Mouse (Mus musculus): Measurements from ENCODE around the gene Opcml. TPM values are rescaled to one million over a fixed set of nuclear protein-coding genes. Genes with fewer than 3 reads are reported as not detected.

The Opcml gene
- polyA plus RNA-seq, 1 experiment from 2014 or later = 6.1 TPM

DNA sequence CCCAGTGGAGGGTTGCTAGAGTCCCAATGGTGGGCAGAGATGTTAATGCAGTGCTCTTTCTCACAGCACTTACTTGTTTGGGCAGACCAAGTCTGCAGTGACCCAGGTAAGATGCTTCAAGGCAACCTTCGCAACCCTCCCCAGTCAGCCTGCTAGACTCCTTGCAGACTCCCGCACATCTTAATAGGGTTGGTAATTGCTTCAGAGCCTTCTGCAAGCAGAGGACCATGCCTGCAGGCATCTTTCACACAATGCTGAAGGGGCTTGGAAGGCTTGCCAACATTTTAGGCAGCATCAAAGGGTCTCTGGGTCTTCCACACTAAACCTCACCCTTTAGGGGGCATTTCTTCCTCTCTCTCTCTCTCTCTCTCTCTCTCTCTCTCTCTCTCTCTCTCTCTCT is 1.7 kb downstream of the Opcml start:
- no peaks in the 10 kb centered on the region for H3K36me3 ChIP-seq (ENCODE audit: control insufficient read depth, insufficient read depth)
- H3K4me3 ChIP-seq (ENCODE audit: low read length) = no peak overlapping the region
- WGBS = 45% methylated on average over 2 of the region's 2 CpGs
- H3K4me2 ChIP-seq (ENCODE audit: low read depth, low read length) = no peak overlapping the region
- peaks cover 28% of the 10 kb centered on the region for H3K27me3 ChIP-seq (ENCODE audit: control insufficient read depth, insufficient read depth, low read length)
- no peak for ATAC-seq (replicated peaks; ENCODE audit: extremely low read depth, insufficient read depth, low FRiP score)
- no peak overlapping the region for H3K27ac ChIP-seq (ENCODE audit: low read length)
- H3K9me3 ChIP-seq (replicated peaks; ENCODE audit: control insufficient read depth, low read length) = no peaks in the 10 kb centered on the region
- no peak overlapping the region for H3K9ac ChIP-seq (ENCODE audit: low read length)
- no peaks in the 10 kb centered on the region for H3K4me1 ChIP-seq (ENCODE audit: control insufficient read depth, insufficient read depth, low read length)

DNA sequence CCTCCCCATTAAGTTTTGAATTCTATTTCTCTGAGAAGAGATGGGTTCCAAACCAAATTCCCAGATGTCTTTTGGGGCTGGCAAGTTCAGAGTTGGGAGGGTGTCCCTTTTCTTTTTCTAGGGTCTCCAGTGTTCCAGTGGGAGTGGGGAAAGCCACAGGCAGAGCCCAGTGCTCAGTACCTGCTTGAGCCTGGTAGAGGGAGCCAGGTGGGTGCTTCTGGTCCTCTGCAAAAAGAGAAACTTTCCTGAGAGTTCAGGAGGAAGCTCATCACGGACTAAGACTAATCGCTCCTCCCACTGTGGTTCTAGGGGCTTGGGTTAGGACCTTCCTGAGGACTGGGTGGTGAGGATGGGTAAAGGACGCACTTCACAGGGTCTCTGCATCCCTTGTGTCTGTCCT is 2.4 kb downstream of the Opcml start:
- H3K4me1 ChIP-seq (ENCODE audit: control insufficient read depth, insufficient read depth, low read length) = no peaks in the 10 kb centered on the region
- 66% methylated on average over 3 of the region's 3 CpGs for WGBS
- no peaks in the 10 kb centered on the region for H3K36me3 ChIP-seq (ENCODE audit: control insufficient read depth, insufficient read depth)
- H3K4me2 ChIP-seq (ENCODE audit: low read depth, low read length) = no peak overlapping the region
- H3K9ac ChIP-seq (ENCODE audit: low read length) = no peak overlapping the region
- H3K9me3 ChIP-seq (replicated peaks; ENCODE audit: control insufficient read depth, low read length) = no peaks in the 10 kb centered on the region
- no peak overlapping the region for H3K4me3 ChIP-seq (ENCODE audit: low read length)
- H3K27me3 ChIP-seq (ENCODE audit: control insufficient read depth, insufficient read depth, low read length) = peaks cover 28% of the 10 kb centered on the region
- ATAC-seq (replicated peaks; ENCODE audit: extremely low read depth, insufficient read depth, low FRiP score) = no peak
- H3K27ac ChIP-seq (ENCODE audit: low read length) = no peak overlapping the region

DNA sequence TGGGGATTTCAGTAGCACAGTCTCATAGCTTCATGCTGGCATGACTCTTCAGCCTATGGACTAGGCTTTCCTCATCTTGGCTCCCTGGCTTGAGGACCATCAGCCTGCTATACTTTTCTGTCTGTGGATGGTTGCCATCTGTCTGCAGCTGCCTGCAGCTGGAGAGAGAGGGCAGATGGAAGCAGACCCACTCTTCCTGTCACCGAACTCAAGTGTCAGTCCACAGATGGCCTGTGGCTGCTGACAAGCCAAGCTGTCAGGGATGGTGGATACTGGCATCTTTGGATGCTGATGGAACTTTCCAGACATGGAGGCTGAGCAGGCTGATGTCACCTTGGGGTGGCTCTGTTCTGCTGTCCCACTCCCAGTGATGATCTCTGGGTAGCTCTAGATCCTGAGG is 6.0 kb downstream of the Opcml start:
- 69% methylated on average over 1 of the region's 1 CpGs for WGBS
- H3K4me1 ChIP-seq (ENCODE audit: control insufficient read depth, insufficient read depth, low read length) = no peaks in the 10 kb centered on the region
- H3K27ac ChIP-seq (ENCODE audit: low read length) = no peak overlapping the region
- peaks cover 16% of the 10 kb centered on the region for H3K27me3 ChIP-seq (ENCODE audit: control insufficient read depth, insufficient read depth, low read length)
- H3K9ac ChIP-seq (ENCODE audit: low read length) = no peak overlapping the region
- ATAC-seq (replicated peaks; ENCODE audit: extremely low read depth, insufficient read depth, low FRiP score) = no peak
- H3K36me3 ChIP-seq (ENCODE audit: control insufficient read depth, insufficient read depth) = no peaks in the 10 kb centered on the region
- no peak overlapping the region for H3K4me2 ChIP-seq (ENCODE audit: low read depth, low read length)
- no peak overlapping the region for H3K4me3 ChIP-seq (ENCODE audit: low read length)
- no peaks in the 10 kb centered on the region for H3K9me3 ChIP-seq (replicated peaks; ENCODE audit: control insufficient read depth, low read length)

DNA sequence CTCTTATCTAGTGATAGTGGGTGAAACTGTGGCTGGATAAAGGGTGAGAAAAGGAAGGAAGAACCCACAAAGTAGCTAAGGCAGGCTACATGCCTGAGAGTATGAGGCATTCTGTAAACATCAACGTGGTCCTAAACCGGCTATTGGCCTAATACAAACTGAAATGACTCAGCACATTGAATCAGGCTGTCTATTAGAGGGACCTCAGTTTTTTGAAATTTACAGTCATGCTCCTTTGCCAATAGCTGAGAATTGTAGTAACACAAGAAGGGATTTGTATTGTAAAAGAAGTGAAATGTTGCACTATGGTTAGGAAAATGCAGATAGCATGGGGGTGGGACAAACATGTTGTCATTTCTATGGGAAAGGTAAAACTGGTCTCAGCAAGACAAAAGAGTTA is 10.4 kb downstream of the Opcml start:
- Histone ChIP-seq H3K4me3 (ENCODE audit: low read length) (no peak overlapping the region), H3K9me3 (replicated peaks; ENCODE audit: control insufficient read depth, low read length) (no peaks in the 10 kb centered on the region), H3K9ac (ENCODE audit: low read length) (no peak overlapping the region), H3K4me2 (ENCODE audit: low read depth, low read length) (no peak overlapping the region), H3K27ac (ENCODE audit: low read length) (no peak overlapping the region), H3K36me3 (ENCODE audit: control insufficient read depth, insufficient read depth) (no peaks in the 10 kb centered on the region), H3K27me3 (ENCODE audit: control insufficient read depth, insufficient read depth, low read length) (no peaks in the 10 kb centered on the region), H3K4me1 (ENCODE audit: control insufficient read depth, insufficient read depth, low read length) (no peaks in the 10 kb centered on the region)
- no peak for ATAC-seq (replicated peaks; ENCODE audit: extremely low read depth, insufficient read depth, low FRiP score)
- WGBS = 77% methylated on average over 2 of the region's 2 CpGs

DNA sequence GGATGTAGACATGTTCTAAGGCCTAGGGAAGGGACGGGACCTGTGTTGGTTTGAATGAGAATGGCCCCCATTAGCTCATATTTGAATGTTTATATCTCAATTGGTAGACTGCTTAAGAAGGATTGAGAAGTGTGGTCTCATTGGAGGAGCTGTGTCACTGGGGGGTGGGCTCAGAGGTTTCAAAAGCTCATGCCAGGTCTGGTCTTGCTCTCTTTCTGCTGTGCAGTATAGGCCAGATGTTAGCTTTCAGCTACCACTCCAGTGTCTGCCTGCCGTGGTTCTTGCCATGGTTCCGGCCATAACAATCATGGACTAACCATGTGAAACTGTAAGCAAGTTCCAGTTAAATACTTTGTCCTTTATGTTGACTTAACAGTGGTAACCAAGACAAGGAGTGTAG is 11.2 kb downstream of the Opcml start:
- Histone ChIP-seq H3K9me3 (replicated peaks; ENCODE audit: control insufficient read depth, low read length) (no peaks in the 10 kb centered on the region), H3K36me3 (ENCODE audit: control insufficient read depth, insufficient read depth) (no peaks in the 10 kb centered on the region), H3K4me2 (ENCODE audit: low read depth, low read length) (no peak overlapping the region), H3K27ac (ENCODE audit: low read length) (no peak overlapping the region), H3K4me1 (ENCODE audit: control insufficient read depth, insufficient read depth, low read length) (no peaks in the 10 kb centered on the region), H3K27me3 (ENCODE audit: control insufficient read depth, insufficient read depth, low read length) (no peaks in the 10 kb centered on the region), H3K4me3 (ENCODE audit: low read length) (no peak overlapping the region), H3K9ac (ENCODE audit: low read length) (no peak overlapping the region)
- no peak for ATAC-seq (replicated peaks; ENCODE audit: extremely low read depth, insufficient read depth, low FRiP score)
- WGBS = 73% methylated on average over 3 of the region's 3 CpGs

DNA sequence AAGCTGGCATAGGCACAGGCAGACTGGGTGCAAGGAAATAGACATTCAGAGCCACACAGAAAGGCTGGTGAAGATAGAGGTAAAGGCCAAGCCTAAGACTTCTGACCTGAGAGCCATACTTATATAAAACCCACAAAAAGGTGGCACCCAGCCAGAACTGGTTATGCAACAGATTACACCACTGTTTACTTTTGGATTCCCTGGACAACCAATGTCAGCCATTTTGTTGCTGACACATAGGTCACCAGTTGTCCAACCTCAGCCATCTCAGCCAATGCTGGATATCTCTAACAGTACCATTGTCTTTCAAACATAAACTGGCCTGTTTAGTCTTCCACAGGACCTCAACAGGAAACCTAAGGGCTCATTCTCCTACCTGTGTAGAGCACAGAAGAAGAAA is 11.8 kb downstream of the Opcml start:
- Histone ChIP-seq H3K4me3 (ENCODE audit: low read length) (no peak overlapping the region), H3K36me3 (ENCODE audit: control insufficient read depth, insufficient read depth) (no peaks in the 10 kb centered on the region), H3K27ac (ENCODE audit: low read length) (no peak overlapping the region), H3K9me3 (replicated peaks; ENCODE audit: control insufficient read depth, low read length) (no peaks in the 10 kb centered on the region), H3K4me1 (ENCODE audit: control insufficient read depth, insufficient read depth, low read length) (no peaks in the 10 kb centered on the region), H3K4me2 (ENCODE audit: low read depth, low read length) (no peak overlapping the region), H3K27me3 (ENCODE audit: control insufficient read depth, insufficient read depth, low read length) (no peaks in the 10 kb centered on the region), H3K9ac (ENCODE audit: low read length) (no peak overlapping the region)
- no peak for ATAC-seq (replicated peaks; ENCODE audit: extremely low read depth, insufficient read depth, low FRiP score)

DNA sequence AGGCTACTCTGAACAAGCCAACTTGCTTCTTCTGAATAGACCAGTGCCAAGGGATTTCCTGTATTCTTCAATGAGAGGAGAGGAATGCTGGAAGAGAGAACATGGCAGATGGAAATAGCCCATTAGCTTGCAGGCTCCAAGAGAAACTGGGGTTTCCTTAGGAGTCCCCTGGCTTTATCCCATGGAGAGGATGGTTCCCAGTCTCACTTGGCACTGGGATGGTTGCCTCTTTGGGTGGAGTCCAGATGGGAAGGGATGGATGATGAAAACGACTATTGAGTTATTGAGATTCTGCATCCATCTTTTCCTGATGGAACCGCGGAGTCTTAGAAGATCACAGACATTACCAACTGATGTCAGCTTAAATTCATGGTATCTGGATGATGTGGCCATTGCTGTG is 13.9 kb downstream of the Opcml start:
- Histone ChIP-seq H3K9me3 (replicated peaks; ENCODE audit: control insufficient read depth, low read length) (no peaks in the 10 kb centered on the region), H3K27ac (ENCODE audit: low read length) (no peak overlapping the region), H3K4me3 (ENCODE audit: low read length) (no peak overlapping the region), H3K4me1 (ENCODE audit: control insufficient read depth, insufficient read depth, low read length) (no peaks in the 10 kb centered on the region), H3K36me3 (ENCODE audit: control insufficient read depth, insufficient read depth) (no peaks in the 10 kb centered on the region), H3K27me3 (ENCODE audit: control insufficient read depth, insufficient read depth, low read length) (no peaks in the 10 kb centered on the region), H3K4me2 (ENCODE audit: low read depth, low read length) (no peak overlapping the region), H3K9ac (ENCODE audit: low read length) (no peak overlapping the region)
- 76% methylated on average over 3 of the region's 3 CpGs for WGBS
- ATAC-seq (replicated peaks; ENCODE audit: extremely low read depth, insufficient read depth, low FRiP score) = no peak

DNA sequence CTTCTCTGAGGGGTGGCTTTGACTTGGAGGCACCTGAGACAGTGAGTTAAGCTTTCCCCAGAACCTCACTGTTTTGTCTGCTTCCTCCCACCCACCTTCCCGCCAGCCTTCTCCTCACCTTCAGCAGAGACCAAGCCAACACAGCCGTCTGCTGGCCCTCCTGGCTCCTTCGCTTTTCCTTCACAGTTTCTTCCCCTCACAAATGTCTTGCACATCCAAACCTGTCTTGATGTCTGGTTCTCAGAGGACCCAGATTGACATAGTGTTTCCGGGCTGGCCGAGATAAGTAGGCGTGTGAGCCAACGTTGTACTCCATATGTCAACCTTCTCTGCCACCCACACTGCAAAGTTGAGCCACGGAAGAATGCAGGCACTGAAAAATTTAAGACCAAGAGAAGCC is 19.2 kb downstream of the Opcml start:
- ATAC-seq (replicated peaks; ENCODE audit: extremely low read depth, insufficient read depth, low FRiP score) = no peak
- Histone ChIP-seq H3K9me3 (replicated peaks; ENCODE audit: control insufficient read depth, low read length) (no peaks in the 10 kb centered on the region), H3K27me3 (ENCODE audit: control insufficient read depth, insufficient read depth, low read length) (no peaks in the 10 kb centered on the region), H3K4me1 (ENCODE audit: control insufficient read depth, insufficient read depth, low read length) (no peaks in the 10 kb centered on the region), H3K9ac (ENCODE audit: low read length) (no peak overlapping the region), H3K27ac (ENCODE audit: low read length) (no peak overlapping the region), H3K4me3 (ENCODE audit: low read length) (no peak overlapping the region), H3K36me3 (ENCODE audit: control insufficient read depth, insufficient read depth) (no peaks in the 10 kb centered on the region), H3K4me2 (ENCODE audit: low read depth, low read length) (no peak overlapping the region)
- WGBS = 69% methylated on average over 8 of the region's 8 CpGs

DNA sequence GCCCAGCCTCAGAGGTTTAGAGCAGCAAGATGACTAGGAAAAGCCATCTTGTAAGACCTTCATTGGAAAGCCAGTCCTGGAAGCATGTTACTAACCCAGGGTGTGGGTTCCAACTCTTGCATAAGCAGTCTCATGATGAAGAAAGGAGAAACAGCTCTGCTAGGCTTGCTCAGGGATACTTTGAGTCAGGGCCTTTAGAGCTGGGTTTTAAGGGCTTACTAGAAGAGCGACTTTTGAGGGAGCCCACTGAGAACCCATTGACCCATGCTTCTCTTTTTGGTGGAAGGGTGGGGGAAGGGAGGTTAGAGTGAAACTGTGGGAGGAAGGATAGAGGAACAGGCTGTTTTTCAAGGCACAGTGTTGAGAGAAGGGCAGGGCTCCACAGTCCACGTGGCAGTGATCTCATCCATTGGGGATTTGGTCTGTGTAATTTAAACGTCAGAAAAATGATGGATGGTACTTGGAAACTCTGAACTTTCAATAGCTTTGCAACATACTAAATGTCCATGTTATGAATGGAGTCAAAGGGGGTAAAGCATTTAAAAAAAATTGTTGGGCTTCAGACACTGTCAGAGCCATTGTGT is 22.7 kb downstream of the Opcml start:
- Histone ChIP-seq H3K4me2 (ENCODE audit: low read depth, low read length) (no peak overlapping the region), H3K36me3 (ENCODE audit: control insufficient read depth, insufficient read depth) (no peaks in the 10 kb centered on the region), H3K9me3 (replicated peaks; ENCODE audit: control insufficient read depth, low read length) (no peaks in the 10 kb centered on the region), H3K27me3 (ENCODE audit: control insufficient read depth, insufficient read depth, low read length) (no peaks in the 10 kb centered on the region), H3K27ac (ENCODE audit: low read length) (no peak overlapping the region), H3K4me3 (ENCODE audit: low read length) (no peak overlapping the region), H3K4me1 (ENCODE audit: control insufficient read depth, insufficient read depth, low read length) (no peaks in the 10 kb centered on the region), H3K9ac (ENCODE audit: low read length) (no peak overlapping the region)
- 19% methylated on average over 3 of the region's 3 CpGs for WGBS
- ATAC-seq (replicated peaks; ENCODE audit: extremely low read depth, insufficient read depth, low FRiP score) = no peak

DNA sequence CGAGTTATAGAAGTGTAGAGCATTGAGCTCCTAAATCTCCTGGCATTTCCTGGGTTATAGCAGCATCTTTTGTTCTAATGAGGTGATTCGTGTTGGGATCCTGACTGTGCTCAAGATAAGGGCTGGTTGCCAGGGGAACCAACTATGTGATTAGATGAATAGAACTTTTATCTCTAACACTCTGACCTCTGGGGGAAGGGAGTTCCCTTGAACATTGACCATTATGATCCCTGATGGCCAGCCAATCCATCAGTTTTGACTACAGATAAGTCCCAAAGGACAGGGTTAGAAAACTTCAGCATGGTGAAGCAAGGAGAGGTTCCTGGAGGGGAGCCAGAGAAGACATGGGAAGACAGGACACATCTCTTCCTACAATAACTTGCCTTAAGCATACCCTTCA is 23.6 kb downstream of the Opcml start:
- ATAC-seq (replicated peaks; ENCODE audit: extremely low read depth, insufficient read depth, low FRiP score) = no peak
- no peak overlapping the region for H3K4me2 ChIP-seq (ENCODE audit: low read depth, low read length)

More for the DNA sequence above, 23.6 kb downstream of the Opcml start:
- no peak overlapping the region for H3K27ac ChIP-seq (ENCODE audit: low read length)
- H3K9me3 ChIP-seq (replicated peaks; ENCODE audit: control insufficient read depth, low read length) = no peaks in the 10 kb centered on the region
- no peaks in the 10 kb centered on the region for H3K27me3 ChIP-seq (ENCODE audit: control insufficient read depth, insufficient read depth, low read length)
- H3K9ac ChIP-seq (ENCODE audit: low read length) = no peak overlapping the region
- H3K4me3 ChIP-seq (ENCODE audit: low read length) = no peak overlapping the region
- H3K4me1 ChIP-seq (ENCODE audit: control insufficient read depth, insufficient read depth, low read length) = no peaks in the 10 kb centered on the region
- H3K36me3 ChIP-seq (ENCODE audit: control insufficient read depth, insufficient read depth) = no peaks in the 10 kb centered on the region
- 18% methylated on average over 2 of the region's 2 CpGs for WGBS

Measured in heart, embryonic 16.5 days (tissue).